Mouse (Mus musculus) brain, embryonic 14.5 days (tissue): ENCODE results near the gene Lgi4. TPM values are rescaled to one million over a fixed set of nuclear protein-coding genes. Genes with fewer than 3 reads are reported as not detected.

Source experiments
- DNase-seq: peaks from one replicate; pipeline ENCODE4 v3.0.0-alpha.2; 2011; ENCODE audit warnings: low read depth
- CTCF ChIP-seq: fragments of 200-500 bp; IDR thresholded peaks from 2 replicates; pipeline ENCODE4 v1.5.1; 2012; ENCODE audit warnings: inconsistent platforms, mild to moderate bottlenecking, moderate library complexity, borderline replicate concordance; ENCODE audit not compliant: insufficient read depth, insufficient read length; ENCODE audit errors: extremely low read depth
- POLR2A ChIP-seq: fragments of 200-500 bp; IDR thresholded peaks from 2 replicates; pipeline ENCODE4 v1.6.1; 2012; ENCODE audit warnings: mild to moderate bottlenecking, inconsistent platforms, borderline replicate concordance; ENCODE audit not compliant: poor library complexity, insufficient read depth, insufficient read length, severe bottlenecking; ENCODE audit errors: extremely low read depth
- polyA plus RNA-seq: library from polyadenylated mRNA; depleted of rRNA; stranded (reverse); fragments of >200 nt; gene quantifications from 2 replicates; pipeline ENCODE4 v1.2.3, GENCODE M21; 2012

Lgi4 gene
- polyA plus RNA-seq, 1 experiment: 0.79 TPM

DNA sequence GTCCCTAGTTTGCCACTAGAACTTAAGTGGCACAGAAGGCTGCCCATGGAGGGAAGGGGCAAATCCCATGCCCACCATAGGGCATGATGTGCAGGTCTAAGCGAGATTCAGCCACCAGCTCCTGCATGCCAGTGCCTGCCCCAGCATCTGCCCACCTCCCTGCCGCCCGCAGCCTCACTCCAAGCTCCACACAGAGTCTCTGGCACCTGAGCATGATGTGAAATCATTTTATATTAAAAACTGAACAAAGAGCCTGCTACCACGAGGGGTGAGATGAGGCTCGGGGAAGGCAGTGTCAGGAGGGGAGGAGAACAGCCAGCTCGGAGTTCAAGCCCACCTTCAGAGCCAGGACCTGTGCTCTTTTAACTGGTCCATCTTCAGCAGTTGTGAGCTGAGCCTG lies 11.2 kb downstream of the Lgi4 start:
- DNase-seq: no peak
- TF ChIP-seq POLR2A: no peak
- no peak for TF ChIP-seq CTCF

DNA sequence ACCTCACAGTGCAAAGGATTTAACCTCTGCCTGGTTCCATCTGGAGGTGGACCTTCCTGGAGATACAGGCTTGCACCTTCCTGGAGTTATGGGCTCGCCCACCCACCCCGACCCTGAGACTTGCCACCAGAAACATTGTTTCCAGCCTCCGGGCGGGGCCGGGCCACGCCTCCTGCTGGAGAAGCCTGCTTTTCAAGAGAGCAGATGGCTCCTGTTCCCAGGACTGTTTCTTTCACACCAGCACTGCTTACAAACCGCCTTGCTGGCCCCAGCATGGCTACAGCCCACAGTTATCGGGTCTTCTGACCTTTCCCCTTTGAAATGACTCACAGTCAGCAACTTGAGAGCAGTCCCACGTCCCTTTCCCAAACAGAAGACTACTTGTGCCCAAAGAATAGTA lies 13.2 kb downstream of the Lgi4 start:
- DNase-seq: no peak
- TF ChIP-seq POLR2A (no peak), CTCF (no peak)

DNA sequence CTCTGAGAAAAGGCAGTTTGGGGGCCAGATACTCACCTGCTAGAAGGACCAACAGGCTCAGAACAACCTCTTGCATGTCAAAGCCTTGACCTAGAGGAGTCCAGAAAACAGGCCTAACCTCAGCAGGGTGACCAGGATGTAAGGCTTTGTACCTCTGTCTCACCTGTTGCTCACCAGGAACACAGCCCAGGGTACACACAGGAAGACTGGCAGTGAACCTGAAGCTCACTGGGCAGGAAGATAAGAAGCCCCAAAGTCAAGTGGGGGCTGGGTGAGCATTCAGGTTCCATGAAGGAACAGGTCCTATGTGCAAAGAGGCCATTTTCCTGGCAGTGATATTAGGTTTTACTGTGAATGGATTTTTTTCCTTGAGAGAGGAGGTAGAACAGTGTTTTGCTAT lies 14.4 kb downstream of the Lgi4 start:
- TF ChIP-seq POLR2A (no peak), CTCF (no peak)
- DNase-seq: no peak

DNA sequence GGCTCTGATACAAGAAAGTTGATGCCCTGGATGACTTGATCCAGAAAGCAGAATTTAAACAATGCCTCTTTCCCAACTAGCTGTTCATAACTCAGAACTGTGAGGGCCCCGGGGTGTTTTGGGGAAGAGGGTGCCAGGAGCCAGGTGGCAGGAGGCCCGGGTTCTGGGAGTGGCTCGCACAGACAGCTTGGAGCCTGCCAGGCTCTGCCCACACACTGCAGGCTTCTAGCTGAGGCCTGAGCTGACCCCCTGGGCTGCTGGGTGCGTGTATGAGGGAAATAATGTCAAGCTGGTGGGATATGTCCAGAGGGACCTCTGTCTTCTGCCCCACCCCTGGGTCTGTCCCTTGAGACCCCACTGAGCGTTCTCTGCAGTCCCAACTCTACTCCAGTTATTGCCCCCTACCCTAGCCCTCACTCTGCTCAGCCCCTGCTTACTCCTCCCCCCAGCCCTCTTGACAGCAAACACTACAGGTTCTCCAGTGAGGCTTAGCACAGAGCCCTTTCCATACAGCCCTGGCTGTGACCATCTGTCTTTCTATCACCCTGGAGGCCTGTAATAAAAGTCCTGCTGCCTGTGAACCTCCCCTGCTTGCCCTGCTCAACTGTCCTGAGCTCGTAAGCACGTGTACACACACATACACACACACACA lies 15.0 kb downstream of the Lgi4 start:
- TF ChIP-seq POLR2A: no peak
- TF ChIP-seq CTCF: no peak
- no peak for DNase-seq

DNA sequence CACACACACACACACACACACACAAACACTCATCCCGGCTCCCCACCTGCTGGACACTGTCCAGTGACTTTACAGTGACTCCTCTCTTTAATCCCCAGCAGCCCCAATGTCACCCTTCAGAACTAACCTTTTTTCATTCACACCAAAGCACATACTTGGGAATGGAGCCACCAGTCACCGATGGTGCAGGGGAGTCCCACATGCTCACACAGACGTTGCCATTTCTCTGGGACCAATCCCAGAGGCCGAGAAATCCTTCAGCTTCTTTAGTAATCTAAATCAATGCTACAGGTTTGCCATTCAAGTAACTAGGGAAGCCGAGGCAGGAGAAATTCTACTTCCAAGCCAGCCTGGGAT lies 15.5 kb downstream of the Lgi4 start:
- no peak for DNase-seq
- TF ChIP-seq POLR2A (no peak), CTCF (no peak)

GRCm38 (mm10) chr7:31076492-31076891 lies 17.4 kb downstream of the Lgi4 start, which contains the start of gene Fxyd3:
Gene Fxyd3, minus strand, starts transcription at chr7:31076704.
- DNase-seq: no peak
- TF ChIP-seq POLR2A (no peak), CTCF (no peak)

GRCm38 (mm10) chr7:31077470-31077869 lies 18.3 kb downstream of the Lgi4 start:
- no peak for DNase-seq
- TF ChIP-seq POLR2A (no peak), CTCF (no peak)

GRCm38 (mm10) chr7:31077885-31078445 lies 18.8 kb downstream of the Lgi4 start:
- DNase-seq: peak; percentile 75

DNA sequence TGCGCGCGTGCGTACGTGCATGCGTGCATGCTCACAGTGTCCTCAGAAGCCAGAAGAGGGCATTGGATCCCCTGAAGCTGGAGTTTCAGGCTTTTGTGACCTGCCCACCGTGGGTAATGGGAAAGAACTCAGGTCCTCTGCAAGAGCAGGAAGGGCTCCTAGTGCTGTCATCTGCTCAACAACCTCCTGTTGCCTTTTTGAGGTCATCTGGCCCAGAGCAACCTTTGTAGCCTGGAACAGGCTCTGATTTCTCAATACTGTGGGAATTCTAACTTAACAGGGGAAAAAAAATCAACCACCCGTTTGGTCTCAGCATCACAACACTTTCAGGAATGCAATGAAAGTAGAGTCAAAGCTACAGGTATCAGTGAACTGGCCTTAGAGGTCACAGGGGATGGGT lies 20.5 kb downstream of the Lgi4 start:
- TF ChIP-seq CTCF: no peak
- TF ChIP-seq POLR2A: no peak
- DNase-seq: no peak

More at GRCm38 (mm10) chr7:31077885-31078445, 18.8 kb downstream of the Lgi4 start:
- TF ChIP-seq POLR2A (no peak), CTCF (peak; percentile 75; the same call in 1 of the 2 replicates)

- TF ChIP-seq POLR2A (no peak), CTCF (no peak)
- DNase-seq: no peak
Measured at GRCm38 (mm10) chr7:31080611-31081010, 21.5 kb downstream of the Lgi4 start.

- TF ChIP-seq CTCF (no peak), POLR2A (no peak)
- DNase-seq: no peak
Measured at GRCm38 (mm10) chr7:31081106-31081505, 22.0 kb downstream of the Lgi4 start.

GRCm38 (mm10) chr7:31082106-31082505 lies 23.0 kb downstream of the Lgi4 start:
- no peak for DNase-seq
- TF ChIP-seq POLR2A (no peak), CTCF (no peak)
